Mouse (Mus musculus): ENCODE results near the gene Sbno2.

GRCm38 (mm10) chr10:80044087-80044486, 61.3 kb downstream of the Sbno2 start:
- TF ChIP-seq CTCF (IDR thresholded peaks at IDR 0.05; ENCODE audit: low read depth): no peak
- no peak for TF ChIP-seq EP300 (optimal IDR thresholded peaks at IDR 0.05)

All from stomach, postnatal 0 days (tissue).